Comparison of ENCODE assay signal across 8 mouse cellular contexts in genomic region chr1:61377070-61377469, GRCm38 (mm10).
DNase-seq lines count a peak whose midpoint lies in the region; ATAC-seq and TF ChIP-seq lines count a peak whose summit lies in the region.

No protein-coding gene starts in this region.

- H3K9me3 ChIP-seq in CH12.LX (replicated peaks; ENCODE audit: low read length), result no peaks in the 10 kb centered on the region
- no peaks in the 10 kb centered on the region for H3K9me3 ChIP-seq in embryonic facial prominence, embryonic 11.5 days (replicated peaks; ENCODE audit: control insufficient read depth, low read length)
- H3K9me3 ChIP-seq in heart, embryonic 14.5 days (ENCODE audit: control insufficient read depth, low read length), result no peaks in the 10 kb centered on the region
- H3K9me3 ChIP-seq in kidney, postnatal 0 days (replicated peaks; ENCODE audit: low read length), result no peaks in the 10 kb centered on the region
- H3K9me3 ChIP-seq in liver, postnatal 0 days (ENCODE audit: low read length), result no peaks in the 10 kb centered on the region

- TF ChIP-seq RAD21 in CH12.LX (IDR thresholded peaks at IDR 0.05; ENCODE audit: low read depth, low read length), result peak; percentile 97

- TF ChIP-seq POLR2A in CH12.LX (IDR thresholded peaks at IDR 0.05; ENCODE audit: low read depth, low read length), result no peak
- TF ChIP-seq POLR2A in olfactory bulb, adult 2 months (IDR thresholded peaks at IDR 0.05; ENCODE audit: insufficient read depth, low read depth, low read length), result no peak

- in situ Hi-C loops in CH12.LX (cut with MboI; ENCODE audit: low pct_ligation_motif_present, low pct_unique_long_range_greater_than_20kb, low sequenced_read_pairs), result loop anchor here (10.0 kb wide), 1 partner anchor 242 kb away; no protein-coding TSS in a partner anchor

- no peak for ATAC-seq in embryonic facial prominence, embryonic 11.5 days (replicated peaks; ENCODE audit: insufficient number of reproducible peaks, low FRiP score, low TSS enrichment, low read depth)
- ATAC-seq in heart, embryonic 14.5 days (ENCODE audit: insufficient number of reproducible peaks, insufficient read depth, low FRiP score, low read depth), result no peak
- ATAC-seq in kidney, postnatal 0 days (replicated peaks; ENCODE audit: low FRiP score, low read depth), result no peak
- ATAC-seq in liver, postnatal 0 days, result no peak

- no peak for TF ChIP-seq EP300 in CH12.LX (IDR thresholded peaks at IDR 0.05; ENCODE audit: low read length)
- TF ChIP-seq EP300 in liver, postnatal 0 days (IDR thresholded peaks at IDR 0.05; ENCODE audit: low read depth), result no peak

- H3K79me2 ChIP-seq in CH12.LX (replicated peaks; ENCODE audit: control insufficient read depth, extremely low read depth, insufficient read depth, poor library complexity, severe bottlenecking), result no peaks in the 10 kb centered on the region

- no peak overlapping the region for H3K27ac ChIP-seq in CH12.LX (ENCODE audit: insufficient read depth, low read depth)
- no peak overlapping the region for H3K27ac ChIP-seq in embryonic facial prominence, embryonic 11.5 days (replicated peaks; ENCODE audit: low read depth, low read length)
- H3K27ac ChIP-seq in heart, embryonic 14.5 days (replicated peaks in 1 of 2; ENCODE audit: control insufficient read depth in 1 of 2, insufficient read depth in 1 of 2, low read depth in 2 of 2, low read length in 2 of 2), result no peak overlapping the region
- H3K27ac ChIP-seq in kidney, postnatal 0 days, result no peak overlapping the region
- no peak overlapping the region for H3K27ac ChIP-seq in liver, postnatal 0 days (ENCODE audit: low read depth)
- no peak overlapping the region for H3K27ac ChIP-seq in olfactory bulb, adult 2 months (ENCODE audit: insufficient read depth, low read depth, low read length)

- 2% methylated on average over 7 of the region's 7 CpGs for WGBS in embryonic facial prominence, embryonic 11.5 days
- 2% methylated on average over 7 of the region's 7 CpGs for WGBS in heart, embryonic 14.5 days
- 2% methylated on average over 7 of the region's 7 CpGs for WGBS in kidney, postnatal 0 days
- WGBS in liver, postnatal 0 days (ENCODE audit: insufficient replicate concordance), result under 1% methylated on average over 7 of the region's 7 CpGs
- WGBS in olfactory bulb, adult 2 months, result 2% methylated on average over 7 of the region's 7 CpGs

- no peaks in the 10 kb centered on the region for H3K27me3 ChIP-seq in CH12.LX (replicated peaks)
- no peaks in the 10 kb centered on the region for H3K27me3 ChIP-seq in embryonic facial prominence, embryonic 11.5 days (ENCODE audit: control insufficient read depth, insufficient read depth, low read length)
- no peaks in the 10 kb centered on the region for H3K27me3 ChIP-seq in heart, embryonic 14.5 days (ENCODE audit: control insufficient read depth, insufficient read depth, low read length)
- no peaks in the 10 kb centered on the region for H3K27me3 ChIP-seq in kidney, postnatal 0 days (ENCODE audit: insufficient read depth, low read length)
- H3K27me3 ChIP-seq in liver, postnatal 0 days (ENCODE audit: insufficient read depth, low read length), result no peaks in the 10 kb centered on the region

- DNase-seq in CH12.LX (ENCODE audit: extremely low read depth), result peak; percentile 79
- peak; percentile 81 for DNase-seq in adrenal gland, postnatal 14 days
- DNase-seq in embryonic facial prominence, embryonic 11.5 days (ENCODE audit: low spot score), result peak; percentile 85
- peak; percentile 85 for DNase-seq in kidney, postnatal 0 days (ENCODE audit: low spot score)
- peak; percentile 73 for DNase-seq in liver, postnatal 0 days
- peak; percentile 73 for DNase-seq in urinary bladder, postnatal 14 days (ENCODE audit: low spot score)

- dilution Hi-C loops in CH12.LX (cut with MboI; ENCODE audit: extremely low pct_ligation_motif_present, extremely low pct_unique_long_range_greater_than_20kb, low sequenced_read_pairs), result no loop called here

- H3K4me1 ChIP-seq in CH12.LX (ENCODE audit: control insufficient read depth in 1 of 2, insufficient read depth in 2 of 2), result peaks cover 2 to 20% of the 10 kb centered on the region in 2 experiments; a peak in 2 of 4 replicates
- H3K4me1 ChIP-seq in embryonic facial prominence, embryonic 11.5 days (ENCODE audit: control insufficient read depth, insufficient read depth, low read length), result no peaks in the 10 kb centered on the region
- H3K4me1 ChIP-seq in heart, embryonic 14.5 days (ENCODE audit: control insufficient read depth in 2 of 2, insufficient read depth in 2 of 2, low read length in 2 of 2), result peaks cover 9 to 12% of the 10 kb centered on the region in 2 experiments; a peak in 3 of 4 replicates
- H3K4me1 ChIP-seq in kidney, postnatal 0 days (replicated peaks; ENCODE audit: insufficient read depth, low read length), result no peaks in the 10 kb centered on the region
- H3K4me1 ChIP-seq in liver, postnatal 0 days (ENCODE audit: insufficient read depth), result no peaks in the 10 kb centered on the region
- H3K4me1 ChIP-seq in olfactory bulb, adult 2 months (ENCODE audit: control insufficient read depth, insufficient read depth, low read length), result no peaks in the 10 kb centered on the region

- peak overlapping the region; percentile 60 for H3K4me2 ChIP-seq in CH12.LX (ENCODE audit: insufficient read depth, low read depth, poor library complexity, severe bottlenecking)
- H3K4me2 ChIP-seq in embryonic facial prominence, embryonic 11.5 days (ENCODE audit: low read depth, low read length), result no peak overlapping the region
- peak overlapping the region; percentile 54 for H3K4me2 ChIP-seq in heart, embryonic 14.5 days (ENCODE audit: low read length)
- H3K4me2 ChIP-seq in kidney, postnatal 0 days (ENCODE audit: low read length), result 0 out of 2 replicates have a peak overlapping the region, but pooled peaks have one; percentile 5
- peak overlapping the region; percentile 45 for H3K4me2 ChIP-seq in liver, postnatal 0 days (ENCODE audit: low read depth, low read length)

- peak; percentile 32 to 93; a peak in 3 of 4 replicates for TF ChIP-seq CTCF in CH12.LX (conservative IDR thresholded peaks at IDR 0.05 in 1 of 2, IDR thresholded peaks at IDR 0.05 in 1 of 2; ENCODE audit: low read depth in 2 of 2, low read length in 2 of 2)
- peak; percentile 84 for TF ChIP-seq CTCF in kidney, postnatal 0 days (IDR thresholded peaks at IDR 0.05; ENCODE audit: low read depth)
- TF ChIP-seq CTCF in liver, postnatal 0 days (IDR thresholded peaks at IDR 0.05; ENCODE audit: low read depth), result peak; percentile 76
- TF ChIP-seq CTCF in olfactory bulb, adult 2 months (IDR thresholded peaks at IDR 0.05; ENCODE audit: insufficient read depth, low read depth, low read length), result peak; percentile 74

- no peaks in the 10 kb centered on the region for H3K36me3 ChIP-seq in CH12.LX (replicated peaks in 1 of 2; ENCODE audit: control insufficient read depth in 1 of 2, insufficient read depth in 1 of 2, low read length in 1 of 2)
- H3K36me3 ChIP-seq in embryonic facial prominence, embryonic 11.5 days (replicated peaks; ENCODE audit: control insufficient read depth, insufficient read depth, low read depth, low read length), result no peaks in the 10 kb centered on the region
- H3K36me3 ChIP-seq in heart, embryonic 14.5 days (ENCODE audit: control insufficient read depth, insufficient read depth, low read length), result no peaks in the 10 kb centered on the region
- no peaks in the 10 kb centered on the region for H3K36me3 ChIP-seq in kidney, postnatal 0 days (ENCODE audit: insufficient read depth, low read length)
- no peaks in the 10 kb centered on the region for H3K36me3 ChIP-seq in liver, postnatal 0 days (replicated peaks; ENCODE audit: insufficient read depth, low read length)

- H3K9ac ChIP-seq in CH12.LX (ENCODE audit: insufficient read depth, low read depth), result no peak overlapping the region
- no peak overlapping the region for H3K9ac ChIP-seq in embryonic facial prominence, embryonic 11.5 days (replicated peaks; ENCODE audit: low read length)
- H3K9ac ChIP-seq in heart, embryonic 14.5 days (ENCODE audit: low read length), result no peak overlapping the region
- no peak overlapping the region for H3K9ac ChIP-seq in kidney, postnatal 0 days (ENCODE audit: low read depth, low read length)
- 0 out of 2 replicates have a peak overlapping the region, but pooled peaks have one; percentile 8 for H3K9ac ChIP-seq in liver, postnatal 0 days (replicated peaks)

- H3K4me3 ChIP-seq in CH12.LX (replicated peaks in 1 of 3; ENCODE audit: low read depth in 2 of 3, low read length in 2 of 3, poor library complexity in 1 of 3), result peak overlapping the region in 2 of 3 experiments; percentile 18 to 33
- no peak overlapping the region for H3K4me3 ChIP-seq in embryonic facial prominence, embryonic 11.5 days (ENCODE audit: low read depth, low read length)
- no peak overlapping the region for H3K4me3 ChIP-seq in heart, embryonic 14.5 days (ENCODE audit: control insufficient read depth in 1 of 2, insufficient read depth in 1 of 2, low read depth in 1 of 2, low read length in 2 of 2)
- no peak overlapping the region for H3K4me3 ChIP-seq in kidney, postnatal 0 days (replicated peaks; ENCODE audit: low read depth, low read length)
- H3K4me3 ChIP-seq in liver, postnatal 0 days (ENCODE audit: low read depth, low read length), result no peak overlapping the region
- no peak overlapping the region for H3K4me3 ChIP-seq in olfactory bulb, adult 2 months (ENCODE audit: insufficient read depth, low read depth, low read length)

TF ChIP-seq in CH12.LX, 34 proteins besides CTCF, POLR2A, EP300 and RAD21 (continues in another document):
- TF ChIP-seq CHD2 (IDR thresholded peaks at IDR 0.05; ENCODE audit: low read length) (no peak), ZC3H11A (IDR thresholded peaks at IDR 0.05; ENCODE audit: low read depth, low read length) (peak; percentile 77), ZMIZ1 (IDR thresholded peaks at IDR 0.05; ENCODE audit: low read depth, low read length) (no peak), POLR2AphosphoS2 (IDR thresholded peaks at IDR 0.05; ENCODE audit: low read depth, low read length) (no peak), MEF2A (IDR thresholded peaks at IDR 0.05; ENCODE audit: borderline replicate concordance, low read depth, low read length) (no peak), NELFE (IDR thresholded peaks at IDR 0.05; ENCODE audit: low read depth, low read length) (no peak), PAX5 (IDR thresholded peaks at IDR 0.05; ENCODE audit: low read length) (no peak), SMC3 (IDR thresholded peaks at IDR 0.05; ENCODE audit: low read depth, low read length) (peak; percentile 88), ZNF384 (IDR thresholded peaks at IDR 0.05; ENCODE audit: low read depth, low read length) (peak; percentile 99), JUND (conservative IDR thresholded peaks at IDR 0.05; ENCODE audit: low read depth, low read length) (no peak), NRF1 (IDR thresholded peaks at IDR 0.05; ENCODE audit: low read depth, low read length) (no peak), ETS1 (conservative IDR thresholded peaks at IDR 0.05; ENCODE audit: low read depth, low read length) (0 out of 2 replicates have a peak, but pooled peaks have one; percentile 15), SIN3A (IDR thresholded peaks at IDR 0.05; ENCODE audit: low read length) (peak; percentile 37; the same call in 1 of the 2 replicates), ELF1 (IDR thresholded peaks at IDR 0.05; ENCODE audit: low read depth, low read length) (no peak), MAZ (IDR thresholded peaks at IDR 0.05; ENCODE audit: low read depth, low read length) (no peak)

Comparison
In these comparisons a context has a peak if more than half of its experiments do, and no peak if none do; other contexts are left out.
1. H3K4me3 ChIP-seq: peak in CH12.LX (2 of 3); none in embryonic facial prominence, embryonic 11.5 days (single experiment), heart, embryonic 14.5 days (0 of 2), kidney, postnatal 0 days (single experiment), liver, postnatal 0 days (single experiment) and olfactory bulb, adult 2 months (single experiment).
2. Peak in every context shown above with its lines, with median percentiles within 50 percentile points of each other: DNase-seq and CTCF ChIP-seq.